Mouse (Mus musculus): ENCODE data around the gene Ctnnbip1.

The Ctnnbip1 gene

GRCm38 (mm10) chr4:149521258-149521657, 3.2 kb downstream of the Ctnnbip1 start:
- no peak for DNase-seq (ENCODE audit: low spot score)

GRCm38 (mm10) chr4:149523961-149524360, 5.9 kb downstream of the Ctnnbip1 start:
- no peak for DNase-seq (ENCODE audit: low spot score)

- no peak for DNase-seq (ENCODE audit: low spot score)
Measured at GRCm38 (mm10) chr4:149525170-149525569, 7.1 kb downstream of the Ctnnbip1 start.

GRCm38 (mm10) chr4:149525811-149526210, 7.8 kb downstream of the Ctnnbip1 start:
- DNase-seq (ENCODE audit: low spot score) = no peak

- no peak for DNase-seq (ENCODE audit: low spot score)
Measured at GRCm38 (mm10) chr4:149526330-149526729, 8.3 kb downstream of the Ctnnbip1 start.

GRCm38 (mm10) chr4:149527621-149528354, 9.8 kb downstream of the Ctnnbip1 start:
- DNase-seq (ENCODE audit: low spot score) = no peak

- DNase-seq (ENCODE audit: low spot score) = no peak
Measured at GRCm38 (mm10) chr4:149529691-149530090, 11.7 kb downstream of the Ctnnbip1 start.

- DNase-seq (ENCODE audit: low spot score) = no peak
Measured at GRCm38 (mm10) chr4:149539441-149539840, 21.4 kb downstream of the Ctnnbip1 start.

GRCm38 (mm10) chr4:149541935-149542334, 23.9 kb downstream of the Ctnnbip1 start:
- no peak for DNase-seq (ENCODE audit: low spot score)

GRCm38 (mm10) chr4:149542431-149542830, 24.4 kb downstream of the Ctnnbip1 start:
- no peak for DNase-seq (ENCODE audit: low spot score)

- peak; percentile 93 for DNase-seq (ENCODE audit: low spot score)
Measured at GRCm38 (mm10) chr4:149542927-149543553, 25.0 kb downstream of the Ctnnbip1 start.

GRCm38 (mm10) chr4:149544892-149545291, 26.9 kb downstream of the Ctnnbip1 start:
- no peak for DNase-seq (ENCODE audit: low spot score)

GRCm38 (mm10) chr4:149546797-149547444, 28.9 kb downstream of the Ctnnbip1 start:
- DNase-seq (ENCODE audit: low spot score) = no peak

GRCm38 (mm10) chr4:149547523-149547922, 29.5 kb downstream of the Ctnnbip1 start:
- DNase-seq (ENCODE audit: low spot score) = no peak

- peak; percentile 77 for DNase-seq (ENCODE audit: low spot score)
Measured at GRCm38 (mm10) chr4:149549221-149549925, 31.3 kb downstream of the Ctnnbip1 start.

GRCm38 (mm10) chr4:149550866-149551265, 32.8 kb downstream of the Ctnnbip1 start:
- no peak for DNase-seq (ENCODE audit: low spot score)

GRCm38 (mm10) chr4:149551696-149552095, 33.7 kb downstream of the Ctnnbip1 start:
- no peak for DNase-seq (ENCODE audit: low spot score)

GRCm38 (mm10) chr4:149553834-149554233, 35.8 kb downstream of the Ctnnbip1 start:
- no peak for DNase-seq (ENCODE audit: low spot score)

- no peak for DNase-seq (ENCODE audit: low spot score)
Measured at GRCm38 (mm10) chr4:149556111-149556510, 38.1 kb downstream of the Ctnnbip1 start.

GRCm38 (mm10) chr4:149557905-149558304, 39.9 kb downstream of the Ctnnbip1 start:
- DNase-seq (ENCODE audit: low spot score) = no peak

- no peak for DNase-seq (ENCODE audit: low spot score)
Measured at GRCm38 (mm10) chr4:149558389-149558788, 40.4 kb downstream of the Ctnnbip1 start.

- peak; percentile 22 for DNase-seq (ENCODE audit: low spot score)
Measured at GRCm38 (mm10) chr4:149561392-149561791, 43.4 kb downstream of the Ctnnbip1 start.
